Mouse (Mus musculus) spleen, adult 2 months (tissue): ENCODE measurements around the gene Oxnad1.

Experiments used
- CTCF ChIP-seq: fragments of 200-500 bp; IDR thresholded peaks from 2 replicates; pipeline ENCODE4 v1.5.1; 2011; ENCODE audit warnings: mild to moderate bottlenecking, inconsistent platforms; ENCODE audit not compliant: insufficient read depth, insufficient read length, insufficient replicate concordance; ENCODE audit errors: extremely low read depth
- POLR2A ChIP-seq: fragments of 200-500 bp; IDR thresholded peaks from 2 replicates; pipeline ENCODE4 v1.6.1; 2011; ENCODE audit warnings: low read depth, low read length, inconsistent platforms

DNA sequence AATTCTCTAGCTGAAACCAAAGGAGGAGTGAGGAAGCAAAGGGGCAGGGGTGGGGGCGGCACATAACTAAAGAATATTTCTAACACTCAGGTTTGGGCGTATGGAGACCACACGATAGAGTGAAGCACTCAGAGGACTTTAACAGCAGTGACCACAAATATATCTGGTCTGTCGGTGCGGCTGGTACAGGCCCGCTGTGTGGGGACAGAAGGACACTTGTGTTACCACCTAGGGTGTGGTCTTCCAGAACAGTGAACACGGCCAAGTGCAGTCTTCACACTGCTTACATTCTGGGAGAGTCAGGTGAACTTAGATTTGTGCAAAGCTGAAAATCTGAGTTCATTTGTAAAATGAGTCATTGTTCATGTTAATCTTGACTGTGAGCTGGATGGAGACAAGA is 12.5 kb downstream of the Oxnad1 start:
- TF ChIP-seq POLR2A, result no peak
- no peak for TF ChIP-seq CTCF
